Mouse (Mus musculus): Measurements from ENCODE around the gene Ywhag. TPM values are rescaled to one million over a fixed set of nuclear protein-coding genes. Genes with fewer than 3 reads are reported as not detected.

The Ywhag gene
- total RNA-seq, 2 experiments from 2014 or later, result 88.3 to 138 TPM

- no peak for ATAC-seq (replicated peaks; ENCODE audit: low FRiP score, low TSS enrichment, poor library complexity, severe bottlenecking)
Observed at GRCm38 (mm10) chr5:135866662-135867061, 67.8 kb downstream of the Ywhag start.

Other genes with a start within 250 kb of the Ywhag start
- gene Tmem120a, start 190.2 kb downstream of the Ywhag start, total RNA-seq (2014; fragmentation: Nextera tagmentation), result 11.2 and 14.3 TPM in 2 replicates
- 12.1 and 15.7 TPM in 2 replicates for gene Tmem120a, start 190.2 kb downstream of the Ywhag start, total RNA-seq (2017)
- 3.0 TPM in 1 of 2 replicates, not detected in the other for gene Styxl1, start 156.2 kb downstream of the Ywhag start, total RNA-seq (2014; fragmentation: Nextera tagmentation)
- gene Styxl1, start 156.2 kb downstream of the Ywhag start, total RNA-seq (2017), result not detected in 2 replicates
- 441 and 446 TPM in 2 replicates for gene Mdh2, start 156.1 kb downstream of the Ywhag start, total RNA-seq (2014; fragmentation: Nextera tagmentation)
- 207 and 288 TPM in 2 replicates for gene Mdh2, start 156.1 kb downstream of the Ywhag start, total RNA-seq (2017)
- not detected in 2 replicates for gene Srrm3, start 127.7 kb downstream of the Ywhag start, total RNA-seq (2014; fragmentation: Nextera tagmentation)
- not detected in 2 replicates for gene Srrm3, start 127.7 kb downstream of the Ywhag start, total RNA-seq (2017)
- gene Hspb1, start 46.7 kb downstream of the Ywhag start, total RNA-seq (2014; fragmentation: Nextera tagmentation), result not detected in 2 replicates
- gene Hspb1, start 46.7 kb downstream of the Ywhag start, total RNA-seq (2017), result not detected in 2 replicates
- 1.7 and 3.2 TPM in 2 replicates for gene Ssc4d, start 39.9 kb upstream of the Ywhag start, total RNA-seq (2014; fragmentation: Nextera tagmentation)
- 3.5 TPM in 1 of 2 replicates, not detected in the other for gene Ssc4d, start 39.9 kb upstream of the Ywhag start, total RNA-seq (2017)
- not detected in 2 replicates for gene Zp3, start 45.5 kb upstream of the Ywhag start, total RNA-seq (2014; fragmentation: Nextera tagmentation)
- not detected in 2 replicates for gene Zp3, start 45.5 kb upstream of the Ywhag start, total RNA-seq (2017)
- gene Dtx2, start 60.2 kb upstream of the Ywhag start, total RNA-seq (2014; fragmentation: Nextera tagmentation), result 5.6 and 22.1 TPM in 2 replicates
- gene Dtx2, start 60.2 kb upstream of the Ywhag start, total RNA-seq (2017), result 2.3 and 4.2 TPM in 2 replicates
- gene Upk3b, start 103.9 kb upstream of the Ywhag start, total RNA-seq (2014; fragmentation: Nextera tagmentation), result not detected in 2 replicates
- not detected in 2 replicates for gene Upk3b, start 103.9 kb upstream of the Ywhag start, total RNA-seq (2017)
- gene Upk3bl, start 119.9 kb upstream of the Ywhag start, total RNA-seq (2014; fragmentation: Nextera tagmentation), result not detected in 2 replicates
- not detected in 2 replicates for gene Upk3bl, start 119.9 kb upstream of the Ywhag start, total RNA-seq (2017)
- gene Rasa4, start 149.3 kb upstream of the Ywhag start, total RNA-seq (2014; fragmentation: Nextera tagmentation), result 3.9 and 5.2 TPM in 2 replicates
- gene Rasa4, start 149.3 kb upstream of the Ywhag start, total RNA-seq (2017), result 1.7 and 2.1 TPM in 2 replicates
- gene Polr2j, start 182.0 kb upstream of the Ywhag start, total RNA-seq (2014; fragmentation: Nextera tagmentation), result 227 and 248 TPM in 2 replicates
- gene Polr2j, start 182.0 kb upstream of the Ywhag start, total RNA-seq (2017), result 163 and 177 TPM in 2 replicates
- gene Lrwd1, start 201.5 kb upstream of the Ywhag start, total RNA-seq (2014; fragmentation: Nextera tagmentation), result 64.7 and 67.4 TPM in 2 replicates
- 47.7 and 49.6 TPM in 2 replicates for gene Lrwd1, start 201.5 kb upstream of the Ywhag start, total RNA-seq (2017)
- 12.1 and 19.2 TPM in 2 replicates for gene Alkbh4, start 201.5 kb upstream of the Ywhag start, total RNA-seq (2014; fragmentation: Nextera tagmentation)
- gene Alkbh4, start 201.5 kb upstream of the Ywhag start, total RNA-seq (2017), result 8.1 and 8.5 TPM in 2 replicates
- gene Orai2, start 236.1 kb upstream of the Ywhag start, total RNA-seq (2014; fragmentation: Nextera tagmentation), result 14.5 and 20.3 TPM in 2 replicates
- gene Orai2, start 236.1 kb upstream of the Ywhag start, total RNA-seq (2017), result 10.1 and 23.9 TPM in 2 replicates

Measured in megakaryocyte-erythroid progenitor cell, adult 5-6 weeks (primary cell).